Mouse (Mus musculus) layer of hippocampus, adult 8-10 months (tissue): Measurements from ENCODE around the gene Man2b2. TPM values are rescaled to one million over a fixed set of nuclear protein-coding genes. Genes with fewer than 3 reads are reported as not detected.

Experiments used
- DNase-seq, 2 experiments: peaks; one replicate each; pipeline ENCODE4 v3.0.0; 2022; ENCODE audit warnings: low spot score in 2 of 2
- total RNA-seq, 4 experiments: library from RNA; stranded (reverse); gene quantifications; 2 replicates each; pipeline ENCODE4 v1.2.4; 2022

The Man2b2 gene
- total RNA-seq, 4 experiments from 2014 or later = 26.8 to 50.4 (median 37.5) TPM

- DNase-seq = peak; percentile 66 to 82
Measured at GRCm38 (mm10) chr5:36835933-36836332, 5.5 kb upstream of the Man2b2 start.

GRCm38 (mm10) chr5:36831272-36831671, 819 bp upstream of the Man2b2 start:
- DNase-seq = peak in 1 of 2 experiments; percentile 33

GRCm38 (mm10) chr5:36829098-36829497, 1.4 kb downstream of the Man2b2 start:
- DNase-seq = no peak

- no peak for DNase-seq
Measured at GRCm38 (mm10) chr5:36822907-36823306, 7.5 kb downstream of the Man2b2 start.

GRCm38 (mm10) chr5:36820142-36820541, 10.3 kb downstream of the Man2b2 start:
- peak in 1 of 2 experiments; percentile 76 for DNase-seq

GRCm38 (mm10) chr5:36819742-36820141, 10.7 kb downstream of the Man2b2 start:
- no peak for DNase-seq

GRCm38 (mm10) chr5:36817738-36818137, 12.7 kb downstream of the Man2b2 start:
- no peak for DNase-seq

- DNase-seq = no peak
Measured at GRCm38 (mm10) chr5:36814554-36814953, 15.9 kb downstream of the Man2b2 start.

- peak in 1 of 2 experiments; percentile 63 for DNase-seq
Measured at GRCm38 (mm10) chr5:36811413-36811812, 19.0 kb downstream of the Man2b2 start.

GRCm38 (mm10) chr5:36810634-36811033, 19.8 kb downstream of the Man2b2 start:
- no peak for DNase-seq

GRCm38 (mm10) chr5:36809123-36809522, 21.3 kb downstream of the Man2b2 start:
- no peak for DNase-seq

- no peak for DNase-seq
Measured at GRCm38 (mm10) chr5:36807106-36807505, 23.3 kb downstream of the Man2b2 start.

GRCm38 (mm10) chr5:36797291-36797690, 33.2 kb downstream of the Man2b2 start:
- no peak for DNase-seq

GRCm38 (mm10) chr5:36796296-36797014, 34.0 kb downstream of the Man2b2 start, which contains the start of gene Mrfap1:
Gene Mrfap1 (minus strand): TSS chr5:36796772.
- peak; percentile 90 to 93 for DNase-seq

- DNase-seq = peak; percentile 64 to 67
Measured at GRCm38 (mm10) chr5:36795647-36796295, 34.7 kb downstream of the Man2b2 start.

- DNase-seq = no peak
Measured at GRCm38 (mm10) chr5:36791861-36792260, 38.6 kb downstream of the Man2b2 start.

- no peak for DNase-seq
Measured at GRCm38 (mm10) chr5:36786052-36786451, 44.4 kb downstream of the Man2b2 start.

GRCm38 (mm10) chr5:36779512-36779911, 50.9 kb downstream of the Man2b2 start:
- DNase-seq = no peak

GRCm38 (mm10) chr5:36778901-36779300, 51.6 kb downstream of the Man2b2 start:
- DNase-seq = no peak

- DNase-seq = no peak
Measured at GRCm38 (mm10) chr5:36777186-36777585, 53.3 kb downstream of the Man2b2 start.

- DNase-seq = no peak
Measured at GRCm38 (mm10) chr5:36776021-36776575, 54.4 kb downstream of the Man2b2 start.

- DNase-seq = no peak
Measured at GRCm38 (mm10) chr5:36775317-36775716, 55.1 kb downstream of the Man2b2 start.
